Mouse (Mus musculus) gastrocnemius, adult 18-20 months (tissue): ENCODE measurements around the gene Pax5. TPM values are rescaled to one million over a fixed set of nuclear protein-coding genes. Genes with fewer than 3 reads are reported as not detected.

ENCODE experiments used
- DNase-seq: peaks from one replicate; pipeline ENCODE4 v3.0.0; 2021; ENCODE audit warnings: low spot score
- total RNA-seq, 2 experiments: library from RNA; stranded (reverse); gene quantifications; 2 replicates each; pipeline ENCODE4 v1.2.3; 2021

The Pax5 gene
- total RNA-seq, 2 experiments from 2014 or later = 0.02 TPM; not detected in 1

DNA sequence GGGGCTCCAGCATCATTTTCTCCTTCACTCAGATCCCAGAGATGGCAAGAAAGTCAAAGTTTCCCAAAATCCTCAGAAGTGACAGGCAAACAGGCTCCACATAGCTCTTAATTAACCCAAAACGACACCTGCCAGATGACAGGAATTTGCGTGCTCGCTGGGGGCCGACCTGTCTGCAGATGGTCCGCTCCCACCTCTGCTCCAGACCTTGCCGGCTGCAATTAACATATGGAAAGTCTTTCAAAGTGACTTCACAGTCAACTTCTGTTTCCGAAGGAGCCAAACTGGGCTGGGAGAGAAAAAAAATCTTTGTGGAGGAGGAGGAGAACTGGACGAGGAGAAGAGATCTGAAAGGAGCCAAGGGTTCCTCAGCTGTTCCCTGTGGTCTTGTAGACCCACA, 164.6 kb downstream of the Pax5 start:
- no peak for DNase-seq

- DNase-seq = no peak
These were observed 165.8 kb downstream of the Pax5 start for GRCm38 (mm10) chr4:44544495-44544894.

DNA sequence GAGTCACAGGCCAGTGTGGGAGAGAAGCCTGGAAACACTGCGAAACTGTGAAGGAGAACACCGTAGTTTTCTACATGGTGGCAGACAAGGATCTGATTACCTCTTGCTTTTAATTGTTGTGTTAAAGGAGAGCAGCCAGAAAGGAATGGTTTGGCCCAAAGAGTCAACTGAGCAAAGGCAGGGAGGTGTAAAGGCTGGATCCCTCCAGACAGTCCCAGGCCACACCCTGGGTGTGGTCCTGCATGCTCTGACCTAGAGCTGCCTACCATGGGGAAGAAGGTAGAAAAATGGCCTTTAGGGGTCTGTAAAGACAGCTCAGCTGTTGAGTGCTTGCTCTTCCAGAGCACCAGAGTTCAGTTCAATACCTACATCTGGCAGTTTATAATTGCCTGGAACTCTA, 166.4 kb downstream of the Pax5 start:
- no peak for DNase-seq

DNA sequence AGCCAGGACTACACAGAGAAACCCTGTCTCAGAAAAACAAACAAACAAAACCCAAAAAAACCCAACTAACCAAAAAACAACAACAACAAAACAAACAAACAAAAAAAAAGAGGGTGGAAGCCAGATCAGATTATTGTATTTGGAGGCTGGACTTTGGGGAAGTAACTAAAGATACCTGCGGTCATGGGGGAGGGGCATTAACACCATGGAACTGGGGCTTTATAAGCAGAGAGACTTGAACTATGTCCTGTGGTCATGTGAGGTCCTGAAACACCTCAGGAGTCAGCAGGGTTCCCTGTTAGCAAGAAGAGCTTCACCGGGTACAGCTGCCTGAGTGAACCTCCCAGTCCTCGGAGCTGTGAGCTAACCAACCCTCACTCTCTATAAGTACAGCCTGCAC, 168.2 kb downstream of the Pax5 start:
- DNase-seq = no peak

- no peak for DNase-seq
These were observed 171.8 kb downstream of the Pax5 start for GRCm38 (mm10) chr4:44538488-44538887.

DNA sequence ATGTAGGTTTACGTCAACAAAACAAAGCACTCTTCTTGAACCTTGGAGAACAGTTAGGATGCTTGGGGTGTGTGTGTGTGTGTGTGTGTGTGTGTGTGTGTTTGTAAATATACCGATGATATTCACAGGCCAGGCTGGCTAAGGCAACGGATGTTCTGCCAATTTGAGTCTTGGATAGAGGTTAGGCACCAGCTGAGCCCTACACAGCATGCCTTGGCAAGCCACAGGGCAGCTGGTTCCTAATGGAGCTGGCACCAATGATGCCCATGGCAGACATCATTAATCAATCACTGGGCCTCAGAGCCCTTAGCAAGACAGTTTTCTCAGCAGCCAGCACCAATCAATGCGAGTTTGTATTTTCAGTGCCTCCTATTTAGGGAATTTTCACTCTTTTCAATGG, 173.5 kb downstream of the Pax5 start:
- DNase-seq = no peak

DNA sequence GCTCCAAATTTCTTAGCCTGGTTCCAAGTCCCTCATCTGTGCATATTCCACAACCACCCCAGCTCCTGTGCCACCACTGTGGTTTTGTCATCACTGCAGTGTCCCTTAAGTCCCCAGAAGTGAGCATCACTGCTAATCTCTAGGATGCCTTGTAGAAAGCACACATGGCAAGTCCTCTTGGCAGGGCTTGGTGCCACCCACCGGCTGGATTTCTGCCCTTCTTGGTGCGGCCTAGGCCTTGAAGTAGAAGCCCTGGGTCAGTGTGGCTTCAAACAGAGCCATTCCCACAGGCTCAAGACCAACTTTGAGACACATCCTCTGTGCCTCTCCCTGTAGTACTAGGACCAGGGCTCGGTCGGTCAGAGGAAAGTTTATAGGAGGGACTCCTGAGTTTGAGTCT, 174.6 kb downstream of the Pax5 start:
- no peak for DNase-seq

DNA sequence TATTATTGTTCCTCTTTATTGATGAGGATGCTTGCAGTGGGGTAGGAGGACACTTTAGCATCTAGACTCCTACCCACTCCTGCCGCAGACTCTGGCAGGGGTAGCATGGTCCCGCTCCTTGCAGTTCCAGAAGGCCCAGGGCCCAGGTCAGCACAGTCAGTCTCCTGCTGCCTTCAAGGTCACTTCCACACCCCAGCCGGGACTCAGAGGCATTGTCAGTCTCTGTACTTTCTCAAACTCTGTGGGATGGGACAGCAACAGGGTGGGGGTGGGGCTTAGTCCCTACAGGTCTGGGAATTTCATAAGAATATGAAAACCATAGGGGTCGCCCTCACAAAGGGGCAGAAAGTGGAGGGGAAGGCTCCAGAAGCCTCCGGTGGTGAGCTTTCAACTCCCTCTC, 177.0 kb downstream of the Pax5 start:
- DNase-seq = no peak

- no peak for DNase-seq
These were observed 177.6 kb downstream of the Pax5 start for GRCm38 (mm10) chr4:44532731-44533130.

- no peak for DNase-seq
These were observed 185.0 kb downstream of the Pax5 start for GRCm38 (mm10) chr4:44525336-44525735.

GRCm38 (mm10) chr4:44518923-44519322, 191.4 kb downstream of the Pax5 start:
- DNase-seq = no peak

DNA sequence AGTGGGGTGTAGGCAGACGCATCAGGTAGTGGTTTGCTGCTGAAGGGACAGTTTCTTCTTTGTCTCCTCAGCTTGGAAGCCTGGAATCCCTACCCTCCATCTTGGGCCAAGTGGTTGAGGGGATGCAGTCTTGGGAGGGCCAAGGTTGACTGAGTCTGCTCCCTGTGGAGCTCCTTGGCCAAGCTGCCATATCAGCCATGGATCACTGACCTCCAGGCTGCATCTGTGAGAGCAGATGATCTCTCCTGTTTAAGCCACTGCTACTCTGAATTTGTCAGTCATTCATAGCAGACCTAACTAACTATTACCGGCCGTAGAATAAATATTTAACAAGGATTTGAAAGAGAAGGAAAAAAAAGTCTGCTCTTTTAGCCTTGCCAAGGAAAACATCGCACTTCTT, 196.3 kb downstream of the Pax5 start:
- DNase-seq = no peak

DNA sequence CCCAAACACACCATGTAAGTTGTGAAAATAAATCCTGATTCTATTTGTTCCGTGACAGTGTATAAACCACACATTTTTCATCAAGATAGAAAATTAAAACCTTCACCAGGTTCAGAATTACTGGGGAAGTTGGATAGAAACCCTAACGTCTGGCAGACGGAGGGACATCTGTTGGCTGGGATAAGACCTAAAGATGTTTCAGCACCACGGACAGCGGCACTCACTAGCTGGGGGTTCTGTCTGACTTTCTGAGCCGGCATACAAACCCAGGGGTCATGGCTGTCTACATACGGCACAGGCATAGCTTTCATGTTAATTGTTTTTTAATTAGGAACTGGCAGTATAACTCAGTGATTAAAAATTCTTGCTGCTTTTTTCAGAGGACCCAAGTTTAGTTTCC, 198.6 kb downstream of the Pax5 start:
- no peak for DNase-seq

DNA sequence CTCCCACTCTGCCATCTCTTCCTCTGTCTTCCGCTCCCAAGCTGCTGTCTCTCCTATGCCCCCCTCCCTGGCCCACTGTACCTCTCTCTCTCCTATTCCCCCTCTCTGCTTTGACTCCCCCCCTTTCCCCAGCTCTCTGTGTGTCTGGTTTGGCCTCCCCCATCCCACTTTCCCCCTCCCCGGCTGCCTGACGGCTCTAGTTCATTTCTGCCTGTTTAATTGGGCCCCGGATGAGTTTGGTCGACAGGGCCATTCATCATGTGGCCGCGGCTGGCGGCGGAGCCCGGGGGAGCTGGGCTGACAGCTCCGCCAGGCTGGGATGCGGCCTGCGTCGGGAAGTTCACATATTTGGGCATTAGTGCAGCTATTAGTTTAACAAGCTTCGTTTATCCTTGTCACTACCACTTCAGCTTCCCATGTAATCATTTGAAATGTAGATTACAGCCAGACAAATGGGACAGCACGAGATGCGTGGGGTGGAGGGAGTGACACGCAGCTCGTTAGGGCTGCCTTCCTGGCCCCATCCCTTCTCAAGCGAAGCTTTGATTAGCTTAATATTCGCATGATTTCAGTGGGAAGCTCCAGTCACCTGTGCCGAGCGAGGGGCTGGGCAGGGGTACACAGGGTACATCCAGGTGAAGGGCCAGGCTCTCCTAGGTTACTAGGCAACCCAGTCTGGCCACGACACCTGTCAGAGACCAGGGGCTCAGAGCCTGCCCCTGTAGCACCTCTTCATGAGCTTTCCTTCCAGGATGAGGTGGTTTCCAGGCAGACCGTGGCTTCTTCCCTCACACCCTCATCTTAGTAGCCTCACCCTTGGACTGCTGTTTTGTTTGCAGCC, 201.7 kb downstream of the Pax5 start:
- DNase-seq = no peak

DNA sequence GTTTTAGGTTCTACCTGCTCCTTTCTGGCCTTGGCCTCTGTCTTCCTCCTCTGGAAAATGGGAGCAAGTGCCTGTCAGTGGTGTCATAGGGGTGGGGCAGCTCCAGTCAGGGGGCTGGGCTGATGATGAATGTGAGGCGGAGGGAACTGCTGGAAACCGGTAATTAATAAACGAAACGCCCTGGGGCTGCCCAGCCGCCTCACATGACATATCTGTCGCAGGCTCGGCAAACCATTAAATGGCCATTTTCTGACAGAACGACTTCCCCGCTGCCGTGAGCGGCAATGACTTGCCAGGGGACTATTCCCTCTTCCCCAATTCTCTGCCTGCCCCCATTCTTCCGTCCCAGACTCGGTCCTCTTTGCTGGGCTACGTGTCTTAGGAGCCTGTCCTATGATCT, 202.4 kb downstream of the Pax5 start:
- DNase-seq = no peak

GRCm38 (mm10) chr4:44504998-44505397, 205.3 kb downstream of the Pax5 start:
- no peak for DNase-seq

DNA sequence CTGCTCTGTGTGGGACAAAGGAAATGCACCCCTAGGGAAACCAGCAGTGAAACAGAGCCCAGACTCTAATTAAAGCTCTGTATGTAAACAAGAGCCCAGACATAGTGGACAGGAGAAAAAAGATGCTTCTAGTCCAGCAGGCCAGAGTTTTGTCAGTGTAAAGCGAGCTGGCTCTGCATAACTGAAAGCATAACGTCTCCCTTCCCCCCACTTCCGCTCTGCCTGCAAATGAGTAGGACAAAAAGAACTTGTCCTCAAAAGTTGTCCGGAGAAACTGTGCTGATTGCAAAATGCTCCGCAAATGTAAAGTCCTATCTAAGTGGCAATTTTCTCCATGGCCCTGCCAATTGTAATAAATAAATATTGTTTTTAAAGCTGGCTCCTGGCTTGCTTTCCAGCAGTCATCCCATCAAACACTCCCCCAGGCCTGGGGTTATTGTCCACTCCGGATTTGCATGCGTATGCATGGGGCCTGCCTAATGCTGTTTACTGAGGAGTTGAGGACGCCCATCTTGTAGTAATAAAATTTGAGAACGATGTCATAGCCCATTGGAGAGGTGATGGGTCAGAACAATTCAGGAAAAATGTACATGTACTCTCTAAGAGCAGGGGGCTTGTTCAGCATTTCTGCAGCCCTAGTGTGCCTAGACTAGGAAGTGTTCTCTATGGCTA, 208.0 kb downstream of the Pax5 start:
- DNase-seq = no peak

DNA sequence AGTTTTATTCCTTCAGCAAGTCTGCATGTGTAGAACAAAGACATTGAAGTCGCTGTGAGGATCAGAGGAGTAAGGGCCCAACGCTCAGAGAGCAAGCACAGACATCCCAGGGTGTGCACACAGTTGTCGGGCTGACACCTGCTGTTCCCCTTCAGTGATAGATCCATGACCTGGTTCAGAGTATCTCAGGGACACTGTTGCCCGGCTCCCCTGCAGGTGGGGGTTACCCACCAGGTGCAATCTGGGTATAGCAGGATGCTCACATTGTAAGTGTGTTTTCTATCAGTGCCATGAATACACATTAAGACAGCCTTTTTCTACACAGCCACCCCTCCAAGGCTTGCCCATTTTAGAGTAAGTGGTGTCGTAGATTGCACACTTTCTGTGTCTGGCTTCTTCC, 212.1 kb downstream of the Pax5 start:
- no peak for DNase-seq

DNA sequence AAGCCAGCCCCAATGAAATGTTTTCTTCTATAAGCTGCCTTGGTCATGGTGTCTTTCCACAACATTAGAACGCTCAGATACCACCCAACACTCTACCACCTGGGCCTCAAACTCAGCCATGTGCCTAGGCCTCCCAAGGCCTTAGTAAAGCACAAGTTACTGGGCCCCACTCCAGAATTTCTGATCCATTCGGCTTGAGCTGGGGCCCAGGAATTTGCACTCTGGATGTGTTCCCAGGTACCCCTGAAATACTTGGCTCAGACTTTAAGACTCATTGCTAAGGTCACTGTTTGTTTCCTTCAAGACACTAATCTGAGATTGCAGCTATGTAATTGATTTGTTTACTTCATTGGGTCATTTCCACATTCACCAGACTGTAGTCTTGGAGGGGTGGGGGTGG, 214.5 kb downstream of the Pax5 start:
- DNase-seq = peak; percentile 5

DNA sequence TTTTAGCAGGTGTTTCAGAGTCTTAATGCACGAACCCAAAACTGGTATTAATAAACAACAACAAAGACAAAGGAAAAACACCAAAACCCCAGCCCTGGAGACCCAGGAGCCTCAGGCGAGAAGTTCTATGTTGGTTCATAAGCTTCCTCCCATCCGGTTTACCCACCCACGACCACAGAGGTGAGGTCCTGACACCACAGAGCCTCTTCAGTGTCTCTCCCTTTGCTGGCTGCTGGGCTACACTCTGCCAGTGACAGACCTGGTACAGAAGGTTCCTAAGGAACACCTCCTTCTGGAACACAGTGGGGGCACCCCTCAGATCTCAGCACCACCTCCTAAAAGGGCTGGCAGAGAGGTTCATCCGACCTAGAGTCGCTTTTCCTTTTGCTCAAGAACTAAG, 216.5 kb downstream of the Pax5 start:
- no peak for DNase-seq

DNA sequence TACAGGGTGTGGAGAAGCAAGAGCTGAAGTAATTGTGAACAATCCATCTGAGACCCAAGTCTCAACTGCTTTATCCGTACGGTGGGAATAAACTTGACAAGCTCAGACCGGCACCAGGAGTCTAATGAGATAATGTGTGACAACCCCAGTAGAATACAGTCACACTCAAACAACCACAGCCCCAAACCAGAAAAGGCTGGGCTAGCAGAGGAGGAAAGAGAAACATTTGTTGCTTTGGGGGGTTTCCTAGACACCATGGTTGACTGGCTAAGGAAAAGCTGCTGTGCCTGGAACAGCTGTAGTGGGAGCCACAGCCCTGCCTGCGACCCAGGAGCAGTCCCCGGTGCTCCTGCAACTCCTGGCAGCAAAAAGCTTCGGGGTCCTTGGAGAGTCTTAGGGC, 219.4 kb downstream of the Pax5 start:
- DNase-seq = peak; percentile 7

- peak; percentile 4 for DNase-seq
These were observed 221.6 kb downstream of the Pax5 start for GRCm38 (mm10) chr4:44488702-44489101.

DNA sequence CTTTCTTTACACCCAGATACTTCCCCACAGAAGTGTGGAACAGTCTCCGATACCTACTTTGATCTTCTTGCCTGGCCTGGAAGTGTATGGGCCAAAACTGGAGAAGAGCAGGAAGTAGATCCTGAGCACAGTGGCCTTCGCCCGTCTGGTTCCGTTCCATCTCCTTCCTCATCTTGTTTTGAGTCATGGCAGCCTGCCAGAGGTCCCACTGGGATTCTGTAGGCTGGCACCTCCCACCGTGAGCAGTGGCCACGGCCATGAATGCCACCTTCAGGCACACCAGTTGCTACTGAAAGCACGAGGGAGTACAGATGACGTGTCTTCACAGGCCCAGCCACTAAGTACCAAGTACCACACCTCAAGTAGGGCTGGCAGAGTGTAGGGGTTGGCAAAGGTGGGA, 222.1 kb downstream of the Pax5 start:
- peak; percentile 7 for DNase-seq
